Mouse (Mus musculus) heart, postnatal 10 days (tissue): Measurements from ENCODE around the gene Akap14. TPM values are rescaled to one million over a fixed set of nuclear protein-coding genes. Genes with fewer than 3 reads are reported as not detected.

Experiments used
- DNase-seq, 2 experiments: peaks; one replicate each; pipeline ENCODE4 v3.0.0; 2021
- intact Hi-C: fragments of 180-260 bp; cut with DNase I; formaldehyde crosslinking; loops from one replicate; pipeline ENCODE4 v1.15.1; 2025
- total RNA-seq, 2 experiments: library from RNA; stranded (reverse); gene quantifications; 2 replicates each; pipeline ENCODE4 v1.2.3; 2021

Gene Akap14
- total RNA-seq, 2 experiments from 2014 or later, result not detected

- intact Hi-C loops, result loop anchor here (2.0 kb wide), 2 partner anchors 17 to 21 kb away; partner anchors contain the start of gene Nkap
Measured at GRCm38 (mm10) chrX:37109526-37110192, 59.0 kb downstream of the Akap14 start.

GRCm38 (mm10) chrX:37103826-37104225, 64.8 kb downstream of the Akap14 start:
- intact Hi-C loops, result loop anchor here (5.0 kb wide), 1 partner anchor 53 kb away; no protein-coding TSS in a partner anchor
- no peak for DNase-seq

More at GRCm38 (mm10) chrX:37109526-37110192, 59.0 kb downstream of the Akap14 start:
- DNase-seq, result no peak

Other genes starting within 250 kb of the Akap14 start
- 10 to 100 TPM; 23.2 to 25.0 TPM for gene Sept6, start 177.0 kb downstream of the Akap14 start, total RNA-seq
- gene Sowahd, start 120.0 kb downstream of the Akap14 start, total RNA-seq, result not detected
- gene Rpl39, start 83.4 kb downstream of the Akap14 start, total RNA-seq, result 100 to 1,000 TPM; 487 to 510 TPM
- gene Upf3b, start 58.5 kb downstream of the Akap14 start, total RNA-seq, result 1 to 10 TPM; 8.2 to 9.1 TPM
- 10 to 100 TPM; 10.7 to 12.2 TPM for gene Nkap, start 42.0 kb downstream of the Akap14 start, total RNA-seq
- 100 to 1,000 TPM; 829 to 849 TPM for gene Ndufa1, start 22.3 kb upstream of the Akap14 start, total RNA-seq
- 1 to 10 TPM; 2.9 to 4.1 TPM for gene Rnf113a1, start 22.4 kb upstream of the Akap14 start, total RNA-seq
- gene Gm9, start 42.2 kb upstream of the Akap14 start, total RNA-seq, result not detected
- gene Rhox1, start 53.4 kb upstream of the Akap14 start, total RNA-seq, result not detected
- gene Rhox2a, start 76.1 kb upstream of the Akap14 start, total RNA-seq, result not detected
- not detected for gene Rhox3a, start 81.1 kb upstream of the Akap14 start, total RNA-seq
- gene Rhox4a, start 96.5 kb upstream of the Akap14 start, total RNA-seq, result not detected
- not detected for gene Rhox3a2, start 211.2 kb upstream of the Akap14 start, total RNA-seq
- gene Rhox4a2, start 222.0 kb upstream of the Akap14 start, total RNA-seq, result not detected
- not detected for gene Rhox2b, start 243.2 kb upstream of the Akap14 start, total RNA-seq